Mouse (Mus musculus) MEL (cell line): ENCODE data around the gene Immp2l.

Experiments
- BHLHE40 ChIP-seq: IDR thresholded peaks from 2 replicates; pipeline ENCODE4 v1.6.1; 2012; ENCODE audit warnings: low read depth, mild to moderate bottlenecking, inconsistent platforms, low read length, improper control_type of control experiment, borderline replicate concordance
- EP300 ChIP-seq, 2 experiments: IDR thresholded peaks; 2 replicates each; pipeline ENCODE4 v1.6.1; 2011; ENCODE audit warnings: improper control_type of control experiment in 2 of 2, low read length in 2 of 2, low read depth in 1 of 2, mild to moderate bottlenecking in 1 of 2
- ETS1 ChIP-seq: IDR thresholded peaks from 2 replicates; pipeline ENCODE4 v1.6.1; 2012; ENCODE audit warnings: low read depth, mild to moderate bottlenecking, inconsistent platforms, low read length, improper control_type of control experiment, moderate library complexity
- TCF12 ChIP-seq: IDR thresholded peaks from 2 replicates; pipeline ENCODE4 v1.6.1; 2014; ENCODE audit warnings: low read depth, mild to moderate bottlenecking, inconsistent platforms, low read length, improper control_type of control experiment, moderate library complexity
- ZNF384 ChIP-seq: IDR thresholded peaks from 2 replicates; pipeline ENCODE4 v1.6.1; 2012; ENCODE audit warnings: low read depth, mild to moderate bottlenecking, inconsistent platforms, low read length, improper control_type of control experiment

DNA sequence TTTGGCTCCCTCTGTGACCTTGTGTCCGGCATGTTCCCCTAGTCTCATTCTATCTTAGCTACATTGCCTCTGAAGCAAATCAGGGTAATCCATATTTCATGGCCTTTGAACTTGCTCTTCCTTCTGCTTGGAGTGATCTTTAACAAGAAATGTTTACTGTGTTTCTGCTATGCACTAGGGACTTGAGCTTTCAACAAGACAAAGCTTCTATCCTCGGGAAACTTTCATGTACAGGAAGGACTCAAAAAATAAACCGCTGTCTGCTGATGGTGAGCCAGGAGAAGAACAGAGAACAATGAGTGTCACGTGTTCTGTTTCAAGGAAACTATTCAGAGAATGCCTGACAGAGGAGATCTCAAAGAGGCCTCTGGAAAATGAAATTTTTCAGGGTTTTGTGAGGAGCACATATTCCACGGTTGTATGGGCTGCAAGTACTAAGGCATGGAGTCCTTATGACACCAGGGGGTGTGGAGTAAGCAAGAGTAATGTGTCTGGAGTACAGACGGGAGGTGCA is 814.5 kb downstream of the Immp2l start:
- TF ChIP-seq ZNF384 (no peak), ETS1 (no peak), TCF12 (no peak), EP300 (IDR thresholded peaks at IDR 0.05; ENCODE audit: low read depth in 1 of 2, low read length in 2 of 2) (no peak), BHLHE40 (no peak)
